Mouse (Mus musculus) frontal cortex, postnatal 36 days (tissue): ENCODE results near the gene Lipa.

Experiments
- DNase-seq, 2 experiments: peaks; one replicate each; pipeline ENCODE4 v3.0.0; 2022; ENCODE audit warnings: low spot score in 2 of 2

Lipa gene

GRCm38 (mm10) chr19:34468216-34468615, 59.1 kb downstream of the Lipa start:
- DNase-seq, result no peak

- DNase-seq, result no peak
These were observed 62.8 kb downstream of the Lipa start for GRCm38 (mm10) chr19:34464453-34464852.

GRCm38 (mm10) chr19:34461451-34462019, 65.7 kb downstream of the Lipa start:
- DNase-seq, result no peak

GRCm38 (mm10) chr19:34450784-34451370, 76.4 kb downstream of the Lipa start:
- DNase-seq, result no peak

- DNase-seq, result no peak
These were observed 78.4 kb downstream of the Lipa start for GRCm38 (mm10) chr19:34448851-34449250.

GRCm38 (mm10) chr19:34445410-34446012, 81.8 kb downstream of the Lipa start:
- DNase-seq, result no peak

- DNase-seq, result no peak
These were observed 82.5 kb downstream of the Lipa start for GRCm38 (mm10) chr19:34444785-34445184.
